Mouse (Mus musculus) left cerebral cortex, adult 2 months (tissue): Measurements from ENCODE around the gene Tead4. TPM values are rescaled to one million over a fixed set of nuclear protein-coding genes. Genes with fewer than 3 reads are reported as not detected.

Experiments used
- DNase-seq, 2 experiments: peaks; one replicate each; pipeline ENCODE4 v3.0.0; 2021 to 2022; ENCODE audit warnings: low spot score in 2 of 2, mixed read lengths in 1 of 2; ENCODE audit errors: extremely low spot score in 1 of 2
- H3K27ac ChIP-seq: fragments of 200-600 bp; 2 replicates; pipeline ENCODE4 v1.8.1; 2022
- H3K4me3 ChIP-seq: fragments of 200-600 bp; 2 replicates; pipeline ENCODE4 v1.8.1; 2022
- CTCF ChIP-seq: fragments of 200-600 bp; IDR thresholded peaks from 2 replicates; pipeline ENCODE4 v1.8.1; 2022; ENCODE audit warnings: antibody characterized with exemption, mild to moderate bottlenecking, moderate library complexity
- intact Hi-C: fragments of 180-260 bp; cut with DNase I; formaldehyde crosslinking; loops from one replicate; pipeline ENCODE4 v1.15.1; 2025
- long read RNA-seq, 2 experiments: library from polyadenylated mRNA; stranded (forward); transcript quantifications; one replicate each; pipeline ENCODE4 v2.0.0; 2021; ENCODE audit warnings: borderline mapping rate in 2 of 2
- total RNA-seq, 2 experiments: library from RNA; stranded (reverse); gene quantifications; 2 replicates each; pipeline ENCODE4 v1.2.3; 2021

Tead4 gene
- 1 to 10 TPM in 1 of 2 experiments, under 1 TPM in 1; 0.91 to 1.7 TPM for total RNA-seq
- long read RNA-seq, experiment 1, partial matches to known transcripts = 0 of 1 reads
- long read RNA-seq, experiment 1, other reads (novel, unspliced or antisense) = 1 of 1 reads
- long read RNA-seq, experiment 2 = 0 reads

GRCm38 (mm10) chr6:128300134-128301001 is at the start of gene Tead4:
Tead4 (minus strand) TSS chr6:128300823.
- H3K27ac ChIP-seq = no peak within 1 kb of the TSS; the same call in 1 of the 2 replicates
- peak; percentile 30 to 37 for DNase-seq

GRCm38 (mm10) chr6:128349711-128350110 is 49.1 kb upstream of the Tead4 start:
- no peak for DNase-seq
- intact Hi-C loops = no loop called here
- Histone ChIP-seq H3K27ac (peak overlapping the region; percentile 38), H3K4me3 (no peak overlapping the region)
- TF ChIP-seq CTCF = no peak

More at GRCm38 (mm10) chr6:128300134-128301001, at the start of gene Tead4:
- intact Hi-C loops = loop anchor here (10.0 kb wide), 1 partner anchor 336 kb away; no protein-coding TSS in a partner anchor
- peak within 1 kb of the TSS; percentile 61 for H3K4me3 ChIP-seq
- no peak for TF ChIP-seq CTCF

- intact Hi-C loops = no loop called here
- no peak for DNase-seq
- H3K27ac ChIP-seq = peak overlapping the region; percentile 58
Measured at GRCm38 (mm10) chr6:128346782-128347181, 46.2 kb upstream of the Tead4 start.

GRCm38 (mm10) chr6:128345623-128346022 is 45.0 kb upstream of the Tead4 start:
- Histone ChIP-seq H3K4me3 (no peak overlapping the region), H3K27ac (no peak overlapping the region)
- DNase-seq = no peak
- no peak for TF ChIP-seq CTCF
- intact Hi-C loops = no loop called here

More at GRCm38 (mm10) chr6:128346782-128347181, 46.2 kb upstream of the Tead4 start:
- no peak overlapping the region for H3K4me3 ChIP-seq
- no peak for TF ChIP-seq CTCF

GRCm38 (mm10) chr6:128341956-128342723 is 41.5 kb upstream of the Tead4 start:
- H3K27ac ChIP-seq = no peak overlapping the region
- TF ChIP-seq CTCF = no peak
- intact Hi-C loops = no loop called here
- H3K4me3 ChIP-seq = no peak overlapping the region
- no peak for DNase-seq

GRCm38 (mm10) chr6:128338876-128339275 is 38.3 kb upstream of the Tead4 start:
- Histone ChIP-seq H3K4me3 (no peak overlapping the region), H3K27ac (no peak overlapping the region)
- intact Hi-C loops = no loop called here
- no peak for DNase-seq
- TF ChIP-seq CTCF = no peak

- intact Hi-C loops = no loop called here
- no peak for DNase-seq
- Histone ChIP-seq H3K27ac (no peak overlapping the region), H3K4me3 (no peak overlapping the region)
- TF ChIP-seq CTCF = no peak
Measured at GRCm38 (mm10) chr6:128337467-128337866, 36.8 kb upstream of the Tead4 start.

GRCm38 (mm10) chr6:128334397-128335124 is 33.9 kb upstream of the Tead4 start:
- Histone ChIP-seq H3K27ac (no peak overlapping the region), H3K4me3 (no peak overlapping the region)
- peak; percentile 69 to 76 for DNase-seq
- peak; percentile 68 for TF ChIP-seq CTCF
- intact Hi-C loops = no loop called here

- peak; percentile 53 to 59 for DNase-seq
- H3K4me3 ChIP-seq = no peak overlapping the region
- H3K27ac ChIP-seq = no peak overlapping the region
- TF ChIP-seq CTCF = peak; percentile 76
- intact Hi-C loops = loop anchor here (1.0 to 2.0 kb wide), 2 partner anchors 41 to 92 kb away; no protein-coding TSS in a partner anchor
Measured at GRCm38 (mm10) chr6:128318317-128318716, 17.7 kb upstream of the Tead4 start.

GRCm38 (mm10) chr6:128315597-128315996 is 15.0 kb upstream of the Tead4 start:
- TF ChIP-seq CTCF = no peak
- no peak overlapping the region for H3K4me3 ChIP-seq
- no peak for DNase-seq
- H3K27ac ChIP-seq = no peak overlapping the region
- intact Hi-C loops = no loop called here

- DNase-seq = no peak
- Histone ChIP-seq H3K4me3 (no peak overlapping the region), H3K27ac (no peak overlapping the region)
- intact Hi-C loops = no loop called here
- no peak for TF ChIP-seq CTCF
Measured at GRCm38 (mm10) chr6:128314796-128315195, 14.2 kb upstream of the Tead4 start.
